Mouse (Mus musculus): ENCODE measurements at regions not wholly inside any gene's neighbourhood (a gene's known extent, or its start where the extent isn't known, plus 50 kb on each side); places are given as distances from the start of the nearest gene placed in this dataset.

- no peak for TF ChIP-seq CTCF (IDR thresholded peaks at IDR 0.05; ENCODE audit: low read depth)
- no peak for TF ChIP-seq EP300 (optimal IDR thresholded peaks at IDR 0.05)
Observed at GRCm38 (mm10) chr1:184532488-184533055, 199.8 kb downstream of the Hlx start.
